Mouse (Mus musculus) C2C12 (cell line): ENCODE measurements around the gene Pld4. TPM values are rescaled to one million over a fixed set of nuclear protein-coding genes. Genes with fewer than 3 reads are reported as not detected.

Source experiments
- H3K27me3 ChIP-seq: one replicate; pipeline ENCODE4 v1.6.1; 2011; ENCODE audit not compliant: control insufficient read depth, insufficient read depth, insufficient read length
- H3K36me3 ChIP-seq: one replicate; pipeline ENCODE4 v1.6.1; 2011; ENCODE audit not compliant: control insufficient read depth, insufficient read depth
- H3K4me3 ChIP-seq: one replicate; pipeline ENCODE4 v1.5.1; 2011; ENCODE audit warnings: mild to moderate bottlenecking, control low read depth; ENCODE audit not compliant: poor library complexity, insufficient read depth, severe bottlenecking
- H3K79me2 ChIP-seq: one replicate; pipeline ENCODE4 v1.6.1; 2011; ENCODE audit not compliant: control insufficient read depth, insufficient read depth
- H3K79me3 ChIP-seq: one replicate; pipeline ENCODE4 v1.6.1; 2011; ENCODE audit warnings: low read depth, control low read depth
- H3ac ChIP-seq: one replicate; pipeline ENCODE3; 2011; ENCODE audit warnings: low read depth; ENCODE audit not compliant: control insufficient read depth, insufficient read length
- CEBPB ChIP-seq: IDR thresholded peaks from one replicate; pipeline ENCODE4 v1.6.1; 2011; ENCODE audit warnings: low read depth, mild to moderate bottlenecking, control low read depth, moderate library complexity
- CTCF ChIP-seq: IDR thresholded peaks from one replicate; pipeline ENCODE4 v1.5.1; 2011; ENCODE audit not compliant: control insufficient read depth, insufficient read depth, insufficient read length
- FOSL1 ChIP-seq: IDR thresholded peaks from one replicate; pipeline ENCODE4 v1.8.0; 2011; ENCODE audit warnings: mild to moderate bottlenecking, low read length; ENCODE audit not compliant: poor library complexity, insufficient read depth, severe bottlenecking
- MAX ChIP-seq: IDR thresholded peaks from one replicate; pipeline ENCODE4 v1.6.1; 2011; ENCODE audit warnings: mild to moderate bottlenecking, control low read depth
- MYOD1 ChIP-seq: IDR thresholded peaks from one replicate; pipeline ENCODE4 v1.6.1; 2011; ENCODE audit warnings: low read depth; ENCODE audit not compliant: control insufficient read depth, insufficient read length
- MYOG ChIP-seq: IDR thresholded peaks from one replicate; pipeline ENCODE4 v1.6.1; 2011; ENCODE audit not compliant: control insufficient read depth, insufficient read length; ENCODE audit errors: extremely low read depth
- USF1 ChIP-seq: IDR thresholded peaks from one replicate; pipeline ENCODE4 v1.6.1; 2011; ENCODE audit warnings: low read depth, mild to moderate bottlenecking, control low read depth, moderate library complexity
- polyA plus RNA-seq: library from polyadenylated mRNA; unstranded; fragments of >200 nt; fragmentation: generic; extraction: Trizol; gene quantifications from one replicate; pipeline ENCODE4 v1.2.1, GENCODE M21; 2012; ENCODE audit warnings: missing spikeins

Pld4 gene
- polyA plus RNA-seq, 1 experiment: not detected

- Histone ChIP-seq H3K36me3 (peaks cover 31% of the 10 kb centered on the region), H3ac (no peak overlapping the region), H3K79me3 (peaks cover 14% of the 10 kb centered on the region), H3K79me2 (peaks cover 63% of the 10 kb centered on the region), H3K4me3 (no peak overlapping the region), H3K27me3 (no peaks in the 10 kb centered on the region)
- TF ChIP-seq CEBPB (no peak), FOSL1 (no peak), MYOD1 (no peak), CTCF (no peak), USF1 (no peak), MYOG (no peak), MAX (no peak)
Measured at GRCm38 (mm10) chr12:112727801-112728200, 32.7 kb upstream of the Pld4 start.

GRCm38 (mm10) chr12:112730808-112731207, 29.6 kb upstream of the Pld4 start:
- TF ChIP-seq CTCF (no peak), MAX (no peak)
- peaks cover 31% of the 10 kb centered on the region for H3K36me3 ChIP-seq

GRCm38 (mm10) chr12:112732591-112732990, 27.9 kb upstream of the Pld4 start:
- Histone ChIP-seq H3ac (no peak overlapping the region), H3K79me2 (peaks cover 19% of the 10 kb centered on the region), H3K27me3 (no peaks in the 10 kb centered on the region), H3K4me3 (no peak overlapping the region), H3K79me3 (peaks cover 7% of the 10 kb centered on the region), H3K36me3 (peaks cover 41% of the 10 kb centered on the region)
- no peak for TF ChIP-seq USF1
- no peak for TF ChIP-seq MYOG
- no peak for TF ChIP-seq MAX
- TF ChIP-seq CTCF: no peak
- no peak for TF ChIP-seq MYOD1
- no peak for TF ChIP-seq CEBPB
- no peak for TF ChIP-seq FOSL1

More at GRCm38 (mm10) chr12:112730808-112731207, 29.6 kb upstream of the Pld4 start:
- H3K27me3 ChIP-seq: no peaks in the 10 kb centered on the region
- no peak overlapping the region for H3ac ChIP-seq
- peaks cover 9% of the 10 kb centered on the region for H3K79me3 ChIP-seq
- no peak overlapping the region for H3K4me3 ChIP-seq
- peaks cover 35% of the 10 kb centered on the region for H3K79me2 ChIP-seq

- no peak overlapping the region for H3ac ChIP-seq
Measured at GRCm38 (mm10) chr12:112734108-112734820, 26.2 kb upstream of the Pld4 start.

GRCm38 (mm10) chr12:112734881-112735655, 25.4 kb upstream of the Pld4 start:
- TF ChIP-seq MYOG (no peak), CEBPB (no peak), USF1 (no peak), MAX (no peak)
- Histone ChIP-seq H3K4me3 (no peak overlapping the region), H3K79me3 (no peaks in the 10 kb centered on the region), H3K79me2 (peaks cover 2% of the 10 kb centered on the region), H3ac (no peak overlapping the region), H3K36me3 (peaks cover 31% of the 10 kb centered on the region), H3K27me3 (no peaks in the 10 kb centered on the region)

More at GRCm38 (mm10) chr12:112734108-112734820, 26.2 kb upstream of the Pld4 start:
- Histone ChIP-seq H3K79me3 (peaks cover 4% of the 10 kb centered on the region), H3K27me3 (no peaks in the 10 kb centered on the region), H3K36me3 (peaks cover 36% of the 10 kb centered on the region), H3K79me2 (peaks cover 10% of the 10 kb centered on the region), H3K4me3 (no peak overlapping the region)
- TF ChIP-seq CTCF: no peak
- TF ChIP-seq MYOG: no peak
- TF ChIP-seq USF1: no peak
- TF ChIP-seq FOSL1: no peak
- TF ChIP-seq MYOD1: no peak
- TF ChIP-seq CEBPB: no peak
- no peak for TF ChIP-seq MAX
